Mouse (Mus musculus) heart, embryonic 11.5 days (tissue): ENCODE results near the gene Mslnl. TPM values are rescaled to one million over a fixed set of nuclear protein-coding genes. Genes with fewer than 3 reads are reported as not detected.

ENCODE experiments used
- ATAC-seq: fragments of 200-750 bp; cut with Nextera tagmentation; replicated peaks from 2 replicates; pipeline ENCODE4 v1.8.0; 2017; ENCODE audit warnings: moderate library complexity; ENCODE audit not compliant: insufficient number of reproducible peaks, low FRiP score, low TSS enrichment
- H3K27ac ChIP-seq: fragments of 300-500 bp; sonication (generic); 2 replicates; pipeline ENCODE4 v1.5.1; 2014; ENCODE audit warnings: mild to moderate bottlenecking, low read depth, low read length
- H3K27me3 ChIP-seq: fragments of 300-500 bp; sonication (generic); 2 replicates; pipeline ENCODE4 v1.6.1; 2014; ENCODE audit warnings: mild to moderate bottlenecking, low read length, mixed read lengths; ENCODE audit not compliant: control insufficient read depth, insufficient read depth
- H3K36me3 ChIP-seq: fragments of 300-500 bp; sonication (generic); 2 replicates; pipeline ENCODE4 v1.6.1; 2014; ENCODE audit warnings: mild to moderate bottlenecking, low read length, moderate library complexity, mixed read lengths; ENCODE audit not compliant: control insufficient read depth, insufficient read depth
- H3K4me1 ChIP-seq: fragments of 300-500 bp; sonication (generic); 2 replicates; pipeline ENCODE4 v1.6.1; 2014; ENCODE audit warnings: low read length; ENCODE audit not compliant: control insufficient read depth, insufficient read depth
- H3K4me2 ChIP-seq: fragments of 300-500 bp; sonication (generic); 2 replicates; pipeline ENCODE4 v1.6.1; 2014; ENCODE audit warnings: mild to moderate bottlenecking, moderate library complexity
- H3K4me3 ChIP-seq: fragments of 300-500 bp; sonication (generic); 2 replicates; pipeline ENCODE4 v1.5.1; 2014; ENCODE audit warnings: low read depth, low read length
- H3K9ac ChIP-seq: fragments of 300-500 bp; sonication (generic); 2 replicates; pipeline ENCODE4 v1.6.1; 2014; ENCODE audit warnings: mild to moderate bottlenecking, low read depth, low read length, moderate library complexity
- H3K9me3 ChIP-seq: fragments of 300-500 bp; sonication (generic); replicated peaks from 2 replicates; pipeline ENCODE4 v1.6.1; 2016; ENCODE audit warnings: low read length; ENCODE audit not compliant: control insufficient read depth
- WGBS: fragments of 180-500 bp; shearing (Covaris S2); extraction: QIAGEN DNeasy Blood & Tissue Kit; methylation state at CpG from one replicate; pipeline ENCODE4 v1.1.7; 2014; ENCODE audit not compliant: insufficient replicate concordance; 5-methylcytosine and 5-hydroxymethylcytosine counted together
- polyA plus RNA-seq: library from polyadenylated mRNA; unstranded; fragments of >200 nt; fragmentation: Nextera tagmentation; extraction: Ambion mirVana; gene quantifications from 2 replicates; pipeline ENCODE4 v1.2.1, GENCODE M21; 2014

Mslnl gene
- polyA plus RNA-seq, 1 experiment from 2014 or later: not detected

- Histone ChIP-seq H3K4me3 (peak overlapping the region; percentile 69; the same call in 1 of the 2 replicates), H3K9ac (peak overlapping the region; percentile 80), H3K36me3 (peaks cover 20% of the 10 kb centered on the region), H3K27ac (no peak overlapping the region), H3K4me1 (peaks cover 12% of the 10 kb centered on the region), H3K27me3 (no peaks in the 10 kb centered on the region), H3K4me2 (peak overlapping the region; percentile 78), H3K9me3 (no peaks in the 10 kb centered on the region)
- WGBS: 80% methylated on average over 14 of the region's 15 CpGs
- no peak for ATAC-seq
These were observed 48.2 kb downstream of the Mslnl start for GRCm38 (mm10) chr17:25783861-25784574.

- peak; percentile 76 for ATAC-seq
- peak within 1 kb of the TSS; percentile 69 for H3K4me3 ChIP-seq
- H3K9me3 ChIP-seq: no peaks in the 10 kb centered on the region
- peak within 1 kb of the TSS; percentile 78 for H3K4me2 ChIP-seq
- peaks cover 27% of the 10 kb centered on the region for H3K36me3 ChIP-seq
- H3K4me1 ChIP-seq: peaks cover 12% of the 10 kb centered on the region
- H3K9ac ChIP-seq: peak within 1 kb of the TSS; percentile 80
- no peaks in the 10 kb centered on the region for H3K27me3 ChIP-seq
- WGBS: 0% methylated on average over 23 of the region's 23 CpGs
- peak within 1 kb of the TSS; percentile 81 for H3K27ac ChIP-seq
These were observed 49.5 kb downstream of the Mslnl start, which contains the start of gene Haghl for GRCm38 (mm10) chr17:25785281-25785745. TSS of gene Haghl (minus strand) at chr17:25785673.

GRCm38 (mm10) chr17:25786280-25786679 lies 50.4 kb downstream of the Mslnl start, which contains the start of gene Ccdc78:
TSS of gene Ccdc78 (plus strand) at chr17:25786580.
- Histone ChIP-seq H3K4me2 (peak within 1 kb of the TSS; percentile 78), H3K9me3 (no peaks in the 10 kb centered on the region), H3K9ac (peak within 1 kb of the TSS; percentile 80), H3K4me3 (peak within 1 kb of the TSS; percentile 69), H3K36me3 (peaks cover 27% of the 10 kb centered on the region), H3K27ac (peak within 1 kb of the TSS; percentile 81), H3K27me3 (no peaks in the 10 kb centered on the region), H3K4me1 (peaks cover 20% of the 10 kb centered on the region)
- WGBS: 73% methylated on average over 3 of the region's 3 CpGs
- no peak for ATAC-seq

- H3K4me1 ChIP-seq: peaks cover 22% of the 10 kb centered on the region
- H3K36me3 ChIP-seq: peaks cover 20% of the 10 kb centered on the region
- ATAC-seq: no peak
- no peaks in the 10 kb centered on the region for H3K27me3 ChIP-seq
- no peak overlapping the region for H3K4me3 ChIP-seq
- no peak overlapping the region for H3K4me2 ChIP-seq
- H3K9me3 ChIP-seq: no peaks in the 10 kb centered on the region
- H3K27ac ChIP-seq: no peak overlapping the region
- H3K9ac ChIP-seq: no peak overlapping the region
- 88% methylated on average over 9 of the region's 9 CpGs for WGBS
These were observed 51.1 kb downstream of the Mslnl start for GRCm38 (mm10) chr17:25786781-25787504.

GRCm38 (mm10) chr17:25791320-25791842 lies 55.5 kb downstream of the Mslnl start:
- Histone ChIP-seq H3K4me2 (peak overlapping the region; percentile 80), H3K27ac (no peak overlapping the region), H3K4me3 (peak overlapping the region; percentile 71), H3K36me3 (peaks cover 11% of the 10 kb centered on the region), H3K9me3 (no peaks in the 10 kb centered on the region), H3K9ac (peak overlapping the region; percentile 80), H3K4me1 (peaks cover 34% of the 10 kb centered on the region), H3K27me3 (no peaks in the 10 kb centered on the region)
- ATAC-seq: no peak
- WGBS: 28% methylated on average over 19 of the region's 19 CpGs

GRCm38 (mm10) chr17:25791843-25792527 lies 56.1 kb downstream of the Mslnl start:
- peak; percentile 45 for ATAC-seq
- Histone ChIP-seq H3K4me3 (peak overlapping the region; percentile 71), H3K36me3 (peaks cover 11% of the 10 kb centered on the region), H3K4me1 (peaks cover 34% of the 10 kb centered on the region), H3K27ac (peak overlapping the region; percentile 90), H3K27me3 (no peaks in the 10 kb centered on the region), H3K9me3 (no peaks in the 10 kb centered on the region), H3K9ac (peak overlapping the region; percentile 80), H3K4me2 (peak overlapping the region; percentile 80)
- under 1% methylated on average over 45 of the region's 45 CpGs for WGBS

- H3K27me3 ChIP-seq: no peaks in the 10 kb centered on the region
- peak; percentile 67 for ATAC-seq
- H3K27ac ChIP-seq: peak within 1 kb of the TSS; percentile 90
- H3K9me3 ChIP-seq: no peaks in the 10 kb centered on the region
- WGBS: 1% methylated on average over 14 of the region's 14 CpGs
- H3K36me3 ChIP-seq: peaks cover 9% of the 10 kb centered on the region
- peak within 1 kb of the TSS; percentile 80 for H3K9ac ChIP-seq
- H3K4me2 ChIP-seq: peak within 1 kb of the TSS; percentile 80
- peak within 1 kb of the TSS; percentile 71 for H3K4me3 ChIP-seq
- H3K4me1 ChIP-seq: peaks cover 34% of the 10 kb centered on the region
These were observed 56.8 kb downstream of the Mslnl start, which contains the start of gene Fam173a for GRCm38 (mm10) chr17:25792615-25793014. TSS of gene Fam173a (minus strand) at chr17:25792901.

GRCm38 (mm10) chr17:25794197-25794596 lies 58.4 kb downstream of the Mslnl start:
- no peak overlapping the region for H3K9ac ChIP-seq
- WGBS: 75% methylated on average over 13 of the region's 13 CpGs
- H3K9me3 ChIP-seq: no peaks in the 10 kb centered on the region
- ATAC-seq: no peak
- no peak overlapping the region for H3K4me2 ChIP-seq
- peaks cover 34% of the 10 kb centered on the region for H3K4me1 ChIP-seq
- H3K36me3 ChIP-seq: peaks cover 6% of the 10 kb centered on the region; the same call in 1 of the 2 replicates
- H3K27me3 ChIP-seq: no peaks in the 10 kb centered on the region
- H3K4me3 ChIP-seq: no peak overlapping the region
- no peak overlapping the region for H3K27ac ChIP-seq
